Mouse (Mus musculus) midbrain, embryonic 11.5 days (tissue): Measurements from ENCODE around the gene Crim1. TPM values are rescaled to one million over a fixed set of nuclear protein-coding genes. Genes with fewer than 3 reads are reported as not detected.

Source experiments
- ATAC-seq: fragments of 200-750 bp; cut with Nextera tagmentation; 2 replicates; pipeline ENCODE4 v1.8.0; 2017; ENCODE audit warnings: moderate TSS enrichment, moderate library complexity; ENCODE audit not compliant: low FRiP score
- DNase-seq: peaks from one replicate; pipeline ENCODE4 v3.0.0; 2015; ENCODE audit warnings: low spot score; ENCODE audit errors: missing footprints
- H3K27ac ChIP-seq: fragments of 300-500 bp; sonication (generic); 2 replicates; pipeline ENCODE4 v1.5.1; 2014; ENCODE audit warnings: low read depth, low read length
- H3K27me3 ChIP-seq: fragments of 300-500 bp; sonication (generic); 2 replicates; pipeline ENCODE4 v1.6.1; 2014; ENCODE audit warnings: mild to moderate bottlenecking, low read length, moderate library complexity, mixed read lengths; ENCODE audit not compliant: control insufficient read depth, insufficient read depth
- H3K36me3 ChIP-seq: fragments of 300-500 bp; sonication (generic); 2 replicates; pipeline ENCODE4 v1.6.1; 2014; ENCODE audit warnings: mild to moderate bottlenecking, low read length, moderate library complexity, mixed read lengths; ENCODE audit not compliant: control insufficient read depth, insufficient read depth
- H3K4me1 ChIP-seq: fragments of 300-500 bp; sonication (generic); 2 replicates; pipeline ENCODE4 v1.6.1; 2014; ENCODE audit warnings: low read length; ENCODE audit not compliant: control insufficient read depth, insufficient read depth
- H3K4me2 ChIP-seq: fragments of 300-500 bp; sonication (generic); 2 replicates; pipeline ENCODE4 v1.6.1; 2014; ENCODE audit warnings: mild to moderate bottlenecking, moderate library complexity
- H3K4me3 ChIP-seq: fragments of 300-500 bp; sonication (generic); 2 replicates; pipeline ENCODE4 v1.5.1; 2014; ENCODE audit warnings: low read depth, low read length
- H3K9ac ChIP-seq: fragments of 300-500 bp; sonication (generic); 2 replicates; pipeline ENCODE4 v1.6.1; 2014; ENCODE audit warnings: low read length
- H3K9me3 ChIP-seq: fragments of 300-500 bp; sonication (generic); 2 replicates; pipeline ENCODE4 v1.6.1; 2016; ENCODE audit warnings: low read length; ENCODE audit not compliant: control insufficient read depth
- WGBS: fragments of 180-500 bp; shearing (Covaris S2); extraction: QIAGEN DNeasy Blood & Tissue Kit; methylation state at CpG from one replicate; pipeline ENCODE4 v1.1.7; 2014; 5-methylcytosine and 5-hydroxymethylcytosine counted together
- polyA plus RNA-seq: library from polyadenylated mRNA; unstranded; fragments of >200 nt; fragmentation: Nextera tagmentation; extraction: Ambion mirVana; gene quantifications from 2 replicates; pipeline ENCODE4 v1.2.1, GENCODE M21; 2014

The Crim1 gene
- polyA plus RNA-seq, 1 experiment from 2014 or later, result 4.4 TPM

- no peak for DNase-seq
- WGBS, result 94% methylated on average over 8 of the region's 8 CpGs
- H3K9ac ChIP-seq, result no peak overlapping the region
Measured at GRCm38 (mm10) chr17:78269311-78269710, 69.3 kb downstream of the Crim1 start.

GRCm38 (mm10) chr17:78270019-78270418, 70.0 kb downstream of the Crim1 start:
- Histone ChIP-seq H3K4me1 (peaks cover 15% of the 10 kb centered on the region), H3K4me3 (no peak overlapping the region), H3K27ac (no peak overlapping the region), H3K4me2 (no peak overlapping the region), H3K9me3 (no peaks in the 10 kb centered on the region), H3K36me3 (no peaks in the 10 kb centered on the region), H3K27me3 (no peaks in the 10 kb centered on the region), H3K9ac (no peak overlapping the region)
- WGBS, result 82% methylated on average over 6 of the region's 6 CpGs
- DNase-seq (no peak), ATAC-seq (no peak)

More at GRCm38 (mm10) chr17:78269311-78269710, 69.3 kb downstream of the Crim1 start:
- no peak overlapping the region for H3K27ac ChIP-seq
- H3K36me3 ChIP-seq, result no peaks in the 10 kb centered on the region
- no peak overlapping the region for H3K4me2 ChIP-seq
- no peaks in the 10 kb centered on the region for H3K9me3 ChIP-seq
- H3K27me3 ChIP-seq, result no peaks in the 10 kb centered on the region
- H3K4me1 ChIP-seq, result peaks cover 13% of the 10 kb centered on the region
- no peak overlapping the region for H3K4me3 ChIP-seq
- no peak for ATAC-seq

GRCm38 (mm10) chr17:78271731-78272130, 71.7 kb downstream of the Crim1 start:
- H3K4me2 ChIP-seq, result no peak overlapping the region
- H3K9me3 ChIP-seq, result no peaks in the 10 kb centered on the region
- H3K9ac ChIP-seq, result no peak overlapping the region
- H3K36me3 ChIP-seq, result no peaks in the 10 kb centered on the region
- no peak overlapping the region for H3K4me3 ChIP-seq
- no peak overlapping the region for H3K27ac ChIP-seq
- ATAC-seq (no peak), DNase-seq (no peak)
- H3K27me3 ChIP-seq, result no peaks in the 10 kb centered on the region
- H3K4me1 ChIP-seq, result peaks cover 19% of the 10 kb centered on the region
- 92% methylated on average over 8 of the region's 8 CpGs for WGBS

GRCm38 (mm10) chr17:78272142-78272541, 72.1 kb downstream of the Crim1 start:
- peaks cover 19% of the 10 kb centered on the region for H3K4me1 ChIP-seq
- H3K27ac ChIP-seq, result no peak overlapping the region
- 80% methylated on average over 8 of the region's 8 CpGs for WGBS

GRCm38 (mm10) chr17:78272713-78273483, 72.8 kb downstream of the Crim1 start:
- Histone ChIP-seq H3K36me3 (no peaks in the 10 kb centered on the region), H3K27me3 (no peaks in the 10 kb centered on the region), H3K9ac (no peak overlapping the region), H3K4me1 (peaks cover 19% of the 10 kb centered on the region), H3K9me3 (no peaks in the 10 kb centered on the region), H3K27ac (no peak overlapping the region), H3K4me3 (no peak overlapping the region), H3K4me2 (no peak overlapping the region)
- DNase-seq (no peak), ATAC-seq (no peak)
- 69% methylated on average over 8 of the region's 8 CpGs for WGBS

More at GRCm38 (mm10) chr17:78272142-78272541, 72.1 kb downstream of the Crim1 start:
- no peaks in the 10 kb centered on the region for H3K27me3 ChIP-seq
- H3K36me3 ChIP-seq, result no peaks in the 10 kb centered on the region
- no peak for DNase-seq
- no peak for ATAC-seq
- H3K9me3 ChIP-seq, result no peaks in the 10 kb centered on the region
- no peak overlapping the region for H3K9ac ChIP-seq
- no peak overlapping the region for H3K4me2 ChIP-seq
- H3K4me3 ChIP-seq, result no peak overlapping the region

- Histone ChIP-seq H3K27me3 (no peaks in the 10 kb centered on the region), H3K4me3 (no peak overlapping the region), H3K9ac (no peak overlapping the region), H3K27ac (no peak overlapping the region), H3K9me3 (no peaks in the 10 kb centered on the region), H3K4me1 (peaks cover 17% of the 10 kb centered on the region), H3K36me3 (no peaks in the 10 kb centered on the region), H3K4me2 (no peak overlapping the region)
- DNase-seq (no peak), ATAC-seq (no peak)
- 84% methylated on average over 7 of the region's 7 CpGs for WGBS
Measured at GRCm38 (mm10) chr17:78273875-78274274, 73.8 kb downstream of the Crim1 start.

GRCm38 (mm10) chr17:78274609-78275506, 74.8 kb downstream of the Crim1 start:
- H3K9ac ChIP-seq, result no peak overlapping the region
- no peak overlapping the region for H3K4me2 ChIP-seq
- no peak overlapping the region for H3K27ac ChIP-seq
- H3K36me3 ChIP-seq, result no peaks in the 10 kb centered on the region
- no peaks in the 10 kb centered on the region for H3K9me3 ChIP-seq
- H3K4me1 ChIP-seq, result peaks cover 17% of the 10 kb centered on the region
- ATAC-seq, result 0 out of 2 replicates have a peak, but pooled peaks have one; percentile 49
- H3K27me3 ChIP-seq, result no peaks in the 10 kb centered on the region
- WGBS, result 66% methylated on average over 7 of the region's 7 CpGs
- DNase-seq, result no peak
- H3K4me3 ChIP-seq, result no peak overlapping the region

GRCm38 (mm10) chr17:78275507-78275813, 75.4 kb downstream of the Crim1 start:
- ATAC-seq, result 0 out of 2 replicates have a peak, but pooled peaks have one; percentile 6
- Histone ChIP-seq H3K4me1 (peaks cover 17% of the 10 kb centered on the region), H3K9me3 (no peaks in the 10 kb centered on the region), H3K9ac (no peak overlapping the region), H3K27ac (no peak overlapping the region), H3K36me3 (no peaks in the 10 kb centered on the region), H3K4me2 (no peak overlapping the region), H3K27me3 (no peaks in the 10 kb centered on the region), H3K4me3 (no peak overlapping the region)
- peak; percentile 88 for DNase-seq
- WGBS, result 69% methylated on average over 4 of the region's 4 CpGs

- peaks cover 6% of the 10 kb centered on the region; the same call in 1 of the 2 replicates for H3K4me1 ChIP-seq
- H3K4me3 ChIP-seq, result no peak overlapping the region
- no peaks in the 10 kb centered on the region for H3K27me3 ChIP-seq
- no peak overlapping the region for H3K9ac ChIP-seq
- no peak for ATAC-seq
- H3K27ac ChIP-seq, result no peak overlapping the region
- H3K9me3 ChIP-seq, result no peaks in the 10 kb centered on the region
- DNase-seq, result no peak
- no peaks in the 10 kb centered on the region for H3K36me3 ChIP-seq
- no peak overlapping the region for H3K4me2 ChIP-seq
- 75% methylated on average over 12 of the region's 12 CpGs for WGBS
Measured at GRCm38 (mm10) chr17:78279191-78279590, 79.1 kb downstream of the Crim1 start.
